Mouse (Mus musculus) ES-Bruce4 (cell line): ENCODE data around the gene Naaa. TPM values are rescaled to one million over a fixed set of nuclear protein-coding genes. Genes with fewer than 3 reads are reported as not detected.

Experiments used
- H3K27ac ChIP-seq: 2 replicates; pipeline ENCODE4 v1.5.1; 2012; ENCODE audit warnings: low read length, inconsistent platforms; ENCODE audit not compliant: insufficient read depth
- H3K27me3 ChIP-seq: 2 replicates; pipeline ENCODE4 v1.6.1; 2012; ENCODE audit warnings: mild to moderate bottlenecking, low read length, inconsistent platforms; ENCODE audit not compliant: control insufficient read depth, poor library complexity, insufficient read depth, severe bottlenecking
- H3K36me3 ChIP-seq: 2 replicates; pipeline ENCODE4 v1.6.1; 2012; ENCODE audit warnings: inconsistent platforms, mild to moderate bottlenecking, low read length, moderate library complexity; ENCODE audit not compliant: control insufficient read depth, poor library complexity, insufficient read depth, severe bottlenecking
- H3K4me1 ChIP-seq: one replicate; pipeline ENCODE4 v1.8.1; 2011; ENCODE audit warnings: low read length; ENCODE audit not compliant: control insufficient read depth, insufficient read depth
- H3K4me3 ChIP-seq: 2 replicates; pipeline ENCODE4 v1.5.1; 2011; ENCODE audit warnings: low read depth, mild to moderate bottlenecking, low read length
- H3K9ac ChIP-seq: 2 replicates; pipeline ENCODE4 v1.6.1; 2012; ENCODE audit warnings: low read depth, mild to moderate bottlenecking, inconsistent platforms; ENCODE audit not compliant: poor library complexity, severe bottlenecking
- H3K9me3 ChIP-seq: replicated peaks from 2 replicates; pipeline ENCODE4 v1.6.1; 2012; ENCODE audit warnings: mild to moderate bottlenecking, low read length, inconsistent platforms; ENCODE audit not compliant: control insufficient read depth, poor library complexity, insufficient read depth, severe bottlenecking
- CTCF ChIP-seq: IDR thresholded peaks from one replicate; pipeline ENCODE4 v1.8.1; 2011; ENCODE audit warnings: low read depth, low read length
- EP300 ChIP-seq: IDR thresholded peaks from 2 replicates; pipeline ENCODE4 v1.6.1; 2011; ENCODE audit warnings: low read depth, low read length; ENCODE audit not compliant: insufficient read depth
- POLR2A ChIP-seq: IDR thresholded peaks from one replicate; pipeline ENCODE4 v1.8.1; 2011; ENCODE audit warnings: low read length; ENCODE audit not compliant: insufficient read depth
- polyA plus RNA-seq: library from polyadenylated mRNA; stranded (reverse); fragments of >200 nt; gene quantifications from 2 replicates; pipeline ENCODE4 v1.2.4, GENCODE M21; 2011; ENCODE audit warnings: low read depth; ENCODE audit not compliant: missing spikeins, insufficient read depth, insufficient read length

Gene Naaa
- polyA plus RNA-seq, 1 experiment = 6.7 TPM

DNA sequence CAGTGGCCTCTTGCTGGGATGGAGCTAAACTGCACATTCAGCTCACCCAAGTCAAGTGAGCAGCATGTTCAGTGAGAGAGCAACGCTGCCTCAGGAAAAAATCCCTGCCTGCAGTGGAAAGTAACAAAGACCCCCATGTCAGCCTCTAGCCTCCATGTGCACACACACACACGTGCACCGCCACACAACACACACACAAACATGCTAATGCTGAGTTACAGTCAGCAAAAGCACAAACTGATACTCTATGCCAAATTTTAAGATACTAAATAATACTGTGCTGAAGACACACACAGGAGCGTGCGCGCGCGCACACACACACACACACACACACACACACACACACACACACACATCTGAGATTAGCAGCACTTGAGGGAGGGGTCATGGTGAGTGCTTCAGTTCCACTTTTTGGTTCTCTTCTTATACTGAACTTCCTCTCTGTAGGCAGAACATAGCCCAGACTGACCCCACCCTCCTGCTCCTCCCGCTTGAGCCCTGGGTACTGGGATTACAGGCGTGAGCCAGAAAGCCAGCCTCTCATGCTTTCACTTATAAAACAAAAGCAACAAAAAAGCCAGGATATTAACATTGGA, 1.1 kb upstream of the Naaa start:
- H3K4me1 ChIP-seq = no peaks in the 10 kb centered on the region
- H3K27ac ChIP-seq = no peak overlapping the region
- H3K9ac ChIP-seq = no peak overlapping the region
- H3K36me3 ChIP-seq = no peaks in the 10 kb centered on the region
- no peaks in the 10 kb centered on the region for H3K9me3 ChIP-seq
- no peak overlapping the region for H3K4me3 ChIP-seq
- TF ChIP-seq POLR2A (no peak), EP300 (no peak), CTCF (no peak)
- H3K27me3 ChIP-seq = no peaks in the 10 kb centered on the region

DNA sequence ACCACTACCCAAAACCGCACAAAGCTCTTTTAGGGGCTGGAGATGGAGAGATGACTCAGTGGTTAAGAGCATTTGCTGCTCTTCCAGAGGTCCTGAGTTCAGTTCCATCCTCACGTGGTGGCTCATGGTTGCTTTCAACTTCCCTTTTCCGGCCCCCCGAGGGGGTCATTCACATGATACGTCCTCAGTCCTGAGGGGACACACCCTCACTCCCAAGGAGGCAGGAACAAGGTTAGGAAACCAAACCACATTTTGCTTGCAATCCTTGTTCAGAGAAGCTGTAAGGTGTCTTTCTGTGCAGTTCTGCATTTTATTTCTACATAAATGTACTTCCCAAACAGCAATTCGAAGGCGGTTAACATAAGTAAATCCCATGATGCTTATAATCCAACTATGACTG, 7.5 kb downstream of the Naaa start:
- TF ChIP-seq CTCF = no peak
- no peak for TF ChIP-seq POLR2A
- no peak for TF ChIP-seq EP300
- H3K27me3 ChIP-seq = no peaks in the 10 kb centered on the region

DNA sequence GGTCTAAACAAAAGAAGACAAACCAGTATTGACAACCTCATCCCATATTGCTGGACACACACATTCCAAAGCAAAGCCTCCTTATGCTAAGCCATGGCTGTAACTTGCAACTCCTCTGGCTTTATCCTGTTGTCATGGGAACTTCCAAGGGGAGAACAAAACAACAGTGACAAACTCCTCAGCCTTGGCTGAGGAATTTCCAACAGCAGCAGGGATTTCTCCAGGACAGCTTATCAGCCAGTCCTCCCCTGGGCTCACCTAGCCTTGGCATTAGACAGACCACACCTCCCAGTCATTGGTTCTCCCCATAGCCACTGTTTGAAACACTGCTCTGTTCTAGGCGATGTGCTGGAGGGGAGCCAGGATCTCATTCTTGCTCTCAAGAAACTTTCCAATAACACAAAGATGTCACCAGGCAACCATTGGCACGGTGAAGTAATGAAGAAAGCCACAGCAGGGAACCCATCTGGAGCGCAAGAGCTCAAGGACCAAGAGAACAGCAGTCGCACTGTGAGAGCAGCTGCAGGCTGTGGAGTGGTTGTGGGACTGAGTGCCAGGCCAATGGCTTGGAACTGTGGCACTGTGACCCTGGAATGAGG, 14.1 kb downstream of the Naaa start:
- H3K27ac ChIP-seq = no peak overlapping the region

More for the DNA sequence above, 7.5 kb downstream of the Naaa start:
- H3K4me3 ChIP-seq = no peak overlapping the region
- no peaks in the 10 kb centered on the region for H3K4me1 ChIP-seq
- H3K9ac ChIP-seq = no peak overlapping the region
- no peaks in the 10 kb centered on the region for H3K36me3 ChIP-seq
- H3K27ac ChIP-seq = no peak overlapping the region
- H3K9me3 ChIP-seq = no peaks in the 10 kb centered on the region

DNA sequence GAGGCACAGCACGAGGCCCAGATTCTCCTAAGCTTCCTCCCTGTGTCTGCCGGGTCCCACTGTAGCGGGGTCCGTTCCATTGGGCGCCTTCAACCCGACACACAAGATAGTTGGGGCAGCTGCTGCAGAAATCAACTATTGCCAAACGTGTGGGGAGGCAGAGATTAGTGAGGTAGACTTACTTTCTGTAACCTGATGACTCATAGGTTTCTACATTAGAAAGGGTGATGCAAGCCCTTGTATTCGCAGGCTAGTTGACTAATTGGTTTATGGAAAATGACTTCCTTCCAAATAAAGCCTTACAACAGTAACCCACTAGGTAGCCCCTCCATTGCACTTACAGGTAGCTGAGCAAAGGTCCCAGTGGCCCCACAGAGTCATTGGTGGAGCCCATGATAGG, 15.3 kb downstream of the Naaa start:
- Histone ChIP-seq H3K27ac (no peak overlapping the region), H3K4me1 (no peaks in the 10 kb centered on the region), H3K4me3 (no peak overlapping the region), H3K36me3 (no peaks in the 10 kb centered on the region), H3K9ac (no peak overlapping the region), H3K9me3 (no peaks in the 10 kb centered on the region), H3K27me3 (no peaks in the 10 kb centered on the region)
- no peak for TF ChIP-seq POLR2A
- no peak for TF ChIP-seq CTCF
- no peak for TF ChIP-seq EP300

More for the DNA sequence above, 14.1 kb downstream of the Naaa start:
- Histone ChIP-seq H3K4me3 (no peak overlapping the region), H3K27me3 (no peaks in the 10 kb centered on the region), H3K9ac (no peak overlapping the region), H3K4me1 (no peaks in the 10 kb centered on the region), H3K9me3 (no peaks in the 10 kb centered on the region), H3K36me3 (no peaks in the 10 kb centered on the region)
- TF ChIP-seq POLR2A (no peak), EP300 (no peak)

DNA sequence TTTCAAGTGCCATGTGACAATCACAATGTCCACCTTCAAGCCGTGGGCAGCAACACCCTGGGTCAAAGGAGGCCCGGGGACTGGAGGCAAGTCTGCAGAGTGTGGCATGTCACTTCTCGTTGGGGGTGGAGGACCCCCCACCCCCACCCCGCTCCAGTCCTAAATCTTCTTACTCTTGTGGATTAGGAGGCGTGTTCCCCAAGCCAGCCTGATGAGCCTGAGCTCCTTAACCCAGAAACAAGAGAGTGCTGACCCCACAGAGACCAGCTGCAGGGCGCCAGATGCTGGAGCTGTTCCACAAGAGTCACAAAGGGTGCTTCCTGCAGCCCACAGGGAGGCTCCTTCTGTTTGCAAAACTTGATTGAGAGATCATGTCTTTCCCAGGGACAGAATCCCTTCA, 21.8 kb downstream of the Naaa start, which contains the start of gene Ppef2:
Ppef2 (minus strand) TSS at position 61 of the 400 bp plus-strand sequence.
- no peak for TF ChIP-seq POLR2A
- no peak for TF ChIP-seq CTCF
- no peak for TF ChIP-seq EP300
- no peak within 1 kb of the TSS for H3K27ac ChIP-seq

DNA sequence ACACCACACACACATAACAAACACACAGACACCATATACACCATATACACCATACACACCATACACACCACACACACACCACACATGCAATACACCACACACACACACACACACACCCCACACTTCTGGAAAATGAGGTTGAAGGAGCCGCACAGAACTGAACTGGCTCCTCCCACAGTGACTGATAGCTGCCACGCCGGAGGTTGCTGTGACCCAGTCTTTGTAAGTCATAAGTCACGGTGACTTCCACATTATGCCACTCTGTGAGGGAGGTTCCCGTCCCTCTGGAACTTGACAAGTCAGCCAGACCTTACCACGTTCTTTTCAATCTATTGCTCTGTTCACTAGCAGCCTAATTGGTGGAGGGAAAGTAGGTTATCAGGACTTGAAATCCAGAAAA, 23.5 kb downstream of the Naaa start:
- Histone ChIP-seq H3K9ac (no peak overlapping the region), H3K4me3 (no peak overlapping the region), H3K9me3 (no peaks in the 10 kb centered on the region), H3K27ac (no peak overlapping the region), H3K27me3 (no peaks in the 10 kb centered on the region), H3K4me1 (no peaks in the 10 kb centered on the region), H3K36me3 (no peaks in the 10 kb centered on the region)
- TF ChIP-seq CTCF = no peak
- no peak for TF ChIP-seq EP300
- TF ChIP-seq POLR2A = no peak

More for the DNA sequence above, 21.8 kb downstream of the Naaa start, which contains the start of gene Ppef2:
- Histone ChIP-seq H3K4me3 (no peak within 1 kb of the TSS), H3K36me3 (no peaks in the 10 kb centered on the region), H3K4me1 (no peaks in the 10 kb centered on the region), H3K27me3 (no peaks in the 10 kb centered on the region), H3K9me3 (no peaks in the 10 kb centered on the region), H3K9ac (no peak within 1 kb of the TSS)
